Mouse (Mus musculus) heart, embryonic 11.5 days (tissue): ENCODE measurements around the gene Gcnt2. TPM values are rescaled to one million over a fixed set of nuclear protein-coding genes. Genes with fewer than 3 reads are reported as not detected.
"Not testable (repeated sequence)": the region's sequence is repeated elsewhere in the genome, so short reads cannot be mapped to it uniquely, and the experiment has no call there.

Experiments used
- ATAC-seq: fragments of 200-750 bp; cut with Nextera tagmentation; replicated peaks from 2 replicates; pipeline ENCODE4 v1.8.0; 2017; ENCODE audit warnings: moderate library complexity; ENCODE audit not compliant: insufficient number of reproducible peaks, low FRiP score, low TSS enrichment
- H3K27ac ChIP-seq: fragments of 300-500 bp; sonication (generic); 2 replicates; pipeline ENCODE4 v1.5.1; 2014; ENCODE audit warnings: mild to moderate bottlenecking, low read depth, low read length
- H3K27me3 ChIP-seq: fragments of 300-500 bp; sonication (generic); 2 replicates; pipeline ENCODE4 v1.6.1; 2014; ENCODE audit warnings: mild to moderate bottlenecking, low read length, mixed read lengths; ENCODE audit not compliant: control insufficient read depth, insufficient read depth
- H3K36me3 ChIP-seq: fragments of 300-500 bp; sonication (generic); 2 replicates; pipeline ENCODE4 v1.6.1; 2014; ENCODE audit warnings: mild to moderate bottlenecking, low read length, moderate library complexity, mixed read lengths; ENCODE audit not compliant: control insufficient read depth, insufficient read depth
- H3K4me1 ChIP-seq: fragments of 300-500 bp; sonication (generic); 2 replicates; pipeline ENCODE4 v1.6.1; 2014; ENCODE audit warnings: low read length; ENCODE audit not compliant: control insufficient read depth, insufficient read depth
- H3K4me2 ChIP-seq: fragments of 300-500 bp; sonication (generic); 2 replicates; pipeline ENCODE4 v1.6.1; 2014; ENCODE audit warnings: mild to moderate bottlenecking, moderate library complexity
- H3K4me3 ChIP-seq: fragments of 300-500 bp; sonication (generic); 2 replicates; pipeline ENCODE4 v1.5.1; 2014; ENCODE audit warnings: low read depth, low read length
- H3K9ac ChIP-seq: fragments of 300-500 bp; sonication (generic); 2 replicates; pipeline ENCODE4 v1.6.1; 2014; ENCODE audit warnings: mild to moderate bottlenecking, low read depth, low read length, moderate library complexity
- H3K9me3 ChIP-seq: fragments of 300-500 bp; sonication (generic); replicated peaks from 2 replicates; pipeline ENCODE4 v1.6.1; 2016; ENCODE audit warnings: low read length; ENCODE audit not compliant: control insufficient read depth
- WGBS: fragments of 180-500 bp; shearing (Covaris S2); extraction: QIAGEN DNeasy Blood & Tissue Kit; methylation state at CpG from one replicate; pipeline ENCODE4 v1.1.7; 2014; ENCODE audit not compliant: insufficient replicate concordance; 5-methylcytosine and 5-hydroxymethylcytosine counted together
- polyA plus RNA-seq: library from polyadenylated mRNA; unstranded; fragments of >200 nt; fragmentation: Nextera tagmentation; extraction: Ambion mirVana; gene quantifications from 2 replicates; pipeline ENCODE4 v1.2.1, GENCODE M21; 2014

Gcnt2 gene
- polyA plus RNA-seq, 1 experiment from 2014 or later: 4.1 TPM

DNA sequence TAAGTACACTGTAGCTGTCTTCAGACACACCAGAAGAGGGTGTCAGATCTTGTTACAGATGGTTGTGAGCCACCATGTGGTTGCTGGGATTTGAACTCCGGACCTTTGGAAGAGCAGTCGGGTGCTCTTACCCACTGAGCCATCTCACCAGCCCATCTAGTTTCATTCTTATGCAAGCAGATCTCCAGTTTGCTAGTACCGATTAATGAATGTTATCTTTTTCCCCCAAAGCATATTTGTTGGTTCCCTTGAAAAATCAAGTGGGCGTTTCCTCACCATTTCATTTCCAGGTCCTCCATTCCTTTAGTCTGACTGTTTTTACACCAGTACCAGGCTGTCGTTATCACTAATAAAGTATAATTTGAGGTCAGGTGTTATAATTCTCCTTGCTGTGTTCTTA is 139.0 kb downstream of the Gcnt2 start:
- not testable (repeated sequence) for ATAC-seq, H3K4me3 ChIP-seq, H3K27me3 ChIP-seq, H3K36me3 ChIP-seq, H3K4me2 ChIP-seq, H3K9me3 ChIP-seq, H3K27ac ChIP-seq, H3K9ac ChIP-seq
- peaks cover 12% of the 10 kb centered on the region for H3K4me1 ChIP-seq
- 85% methylated on average over 5 of the region's 5 CpGs for WGBS

- WGBS: 1% methylated on average over 25 of the region's 25 CpGs
Measured at GRCm38 (mm10) chr13:41000140-41000925, 140.8 kb downstream of the Gcnt2 start.

GRCm38 (mm10) chr13:41000926-41001639 is 141.5 kb downstream of the Gcnt2 start, which contains the start of gene Pak1ip1:
Gene Pak1ip1, plus strand, starts transcription at chr13:41001023.
- peak within 1 kb of the TSS; percentile 89 for H3K9ac ChIP-seq
- H3K36me3 ChIP-seq: peaks cover 2% of the 10 kb centered on the region; the same call in 1 of the 2 replicates
- H3K9me3 ChIP-seq: no peaks in the 10 kb centered on the region
- under 1% methylated on average over 58 of the region's 58 CpGs for WGBS
- peak within 1 kb of the TSS; percentile 95 for H3K4me2 ChIP-seq
- peak within 1 kb of the TSS; percentile 99 for H3K27ac ChIP-seq
- ATAC-seq: peak; percentile 90
- H3K4me1 ChIP-seq: peaks cover 12% of the 10 kb centered on the region
- no peaks in the 10 kb centered on the region for H3K27me3 ChIP-seq
- peak within 1 kb of the TSS; percentile 99 for H3K4me3 ChIP-seq

More at GRCm38 (mm10) chr13:41000140-41000925, 140.8 kb downstream of the Gcnt2 start:
- peak; percentile 22; the same call in 1 of the 2 replicates for ATAC-seq
- Histone ChIP-seq H3K9me3 (no peaks in the 10 kb centered on the region), H3K36me3 (0 out of 2 replicates have a peak, but pooled peaks cover 2% of the 10 kb centered on the region), H3K4me2 (peak overlapping the region; percentile 95), H3K4me3 (peak overlapping the region; percentile 99), H3K27ac (peak overlapping the region; percentile 99), H3K27me3 (no peaks in the 10 kb centered on the region), H3K9ac (peak overlapping the region; percentile 89), H3K4me1 (peaks cover 12% of the 10 kb centered on the region)

- Histone ChIP-seq H3K4me2 (peak overlapping the region; percentile 79), H3K4me3 (peak overlapping the region; percentile 99), H3K27ac (no peak overlapping the region), H3K27me3 (no peaks in the 10 kb centered on the region), H3K9me3 (no peaks in the 10 kb centered on the region), H3K9ac (0 out of 2 replicates have a peak overlapping the region, but pooled peaks have one; percentile 16), H3K4me1 (peaks cover 12% of the 10 kb centered on the region), H3K36me3 (peaks cover 2% of the 10 kb centered on the region; the same call in 1 of the 2 replicates)
- no peak for ATAC-seq
- 68% methylated on average over 5 of the region's 5 CpGs for WGBS
Measured at GRCm38 (mm10) chr13:41002001-41002400, 142.4 kb downstream of the Gcnt2 start.

- no peak for ATAC-seq
- H3K4me1 ChIP-seq: peaks cover 5% of the 10 kb centered on the region
- no peaks in the 10 kb centered on the region for H3K9me3 ChIP-seq
- H3K9ac ChIP-seq: no peak overlapping the region
- WGBS: 93% methylated on average over 4 of the region's 4 CpGs
- no peak overlapping the region for H3K4me2 ChIP-seq
- H3K27me3 ChIP-seq: no peaks in the 10 kb centered on the region
- H3K4me3 ChIP-seq: no peak overlapping the region
- peaks cover 29% of the 10 kb centered on the region for H3K36me3 ChIP-seq
- H3K27ac ChIP-seq: no peak overlapping the region
Measured at GRCm38 (mm10) chr13:41006244-41006643, 146.7 kb downstream of the Gcnt2 start.

DNA sequence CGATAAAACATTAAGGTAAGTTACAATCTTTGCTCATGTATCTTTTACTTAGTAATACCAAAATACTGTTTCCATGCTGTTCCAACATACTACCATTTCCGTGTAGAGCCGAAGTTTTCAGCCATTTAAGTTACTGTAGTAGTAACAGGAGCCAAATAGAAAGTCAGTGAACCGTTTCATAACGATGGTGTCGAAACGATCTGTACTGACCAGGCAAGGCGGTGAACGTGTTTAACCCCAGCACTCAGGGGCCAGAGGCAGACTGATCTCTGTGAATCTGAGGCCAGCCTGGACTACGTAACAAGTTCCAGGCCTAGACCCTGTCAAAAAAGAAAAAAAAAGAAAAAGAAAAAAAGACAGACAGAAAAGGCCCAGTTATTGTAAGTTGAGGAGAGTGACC is 148.7 kb downstream of the Gcnt2 start:
- Histone ChIP-seq H3K4me2 (no peak overlapping the region), H3K4me1 (no peaks in the 10 kb centered on the region), H3K9me3 (no peaks in the 10 kb centered on the region), H3K4me3 (no peak overlapping the region), H3K27ac (no peak overlapping the region), H3K36me3 (peaks cover 41% of the 10 kb centered on the region), H3K27me3 (no peaks in the 10 kb centered on the region), H3K9ac (no peak overlapping the region)
- no peak for ATAC-seq
- WGBS: 94% methylated on average over 10 of the region's 10 CpGs

- Histone ChIP-seq H3K4me2 (no peak overlapping the region), H3K27ac (no peak overlapping the region), H3K4me1 (no peaks in the 10 kb centered on the region), H3K9me3 (no peaks in the 10 kb centered on the region), H3K4me3 (no peak overlapping the region), H3K9ac (no peak overlapping the region), H3K36me3 (peaks cover 41% of the 10 kb centered on the region), H3K27me3 (no peaks in the 10 kb centered on the region)
- no peak for ATAC-seq
- WGBS: 86% methylated on average over 8 of the region's 8 CpGs
Measured at GRCm38 (mm10) chr13:41008946-41009345, 149.4 kb downstream of the Gcnt2 start.
